Mouse (Mus musculus) left cerebral cortex, postnatal 10 days (tissue): ENCODE data around the gene Ten1. TPM values are rescaled to one million over a fixed set of nuclear protein-coding genes. Genes with fewer than 3 reads are reported as not detected.

ENCODE experiments used
- DNase-seq, 2 experiments: peaks; one replicate each; pipeline ENCODE4 v3.0.0; 2021 to 2022; ENCODE audit warnings: low spot score in 2 of 2, mixed read lengths in 1 of 2; ENCODE audit errors: extremely low spot score in 1 of 2
- intact Hi-C: fragments of 180-260 bp; cut with DNase I; formaldehyde crosslinking; loops from one replicate; pipeline ENCODE4 v1.15.1; 2025
- total RNA-seq, 2 experiments: library from RNA; stranded (reverse); gene quantifications; 2 replicates each; pipeline ENCODE4 v1.2.3; 2021

Ten1 gene
- total RNA-seq, 2 experiments from 2014 or later, result 44.8 to 50.9 TPM

GRCm38 (mm10) chr11:116195252-116195651, 3.4 kb upstream of the Ten1 start:
- no peak for DNase-seq
- intact Hi-C loops, result no loop called here

DNA sequence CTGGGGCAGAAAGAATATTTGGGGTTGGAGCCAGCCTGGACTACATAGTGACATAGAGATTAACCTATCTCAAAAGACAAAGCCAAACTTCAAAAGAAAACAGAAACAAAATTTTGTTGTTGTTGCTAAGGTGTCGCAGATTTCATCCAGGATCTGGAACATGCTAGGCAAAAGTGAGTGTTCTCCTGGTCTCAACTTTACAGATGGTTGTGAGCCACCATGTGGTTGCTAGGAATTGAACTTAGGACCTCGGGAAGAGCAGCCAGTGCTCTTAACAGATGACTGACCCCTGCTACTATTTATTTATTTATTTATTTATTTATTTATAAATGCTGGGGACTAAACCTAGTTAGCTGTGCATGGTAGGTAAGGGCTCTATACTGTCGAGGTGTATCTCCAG, 2.3 kb upstream of the Ten1 start:
- intact Hi-C loops, result no loop called here

GRCm38 (mm10) chr11:116196866-116197583, 1.6 kb upstream of the Ten1 start:
- no peak for DNase-seq
- intact Hi-C loops, result no loop called here

More for the DNA sequence above, 2.3 kb upstream of the Ten1 start:
- no peak for DNase-seq

- no peak for DNase-seq
- intact Hi-C loops, result no loop called here
These were observed 1.1 kb upstream of the Ten1 start for GRCm38 (mm10) chr11:116197584-116197906.

- DNase-seq, result no peak
- intact Hi-C loops, result no loop called here
These were observed 523 bp upstream of the Ten1 start for GRCm38 (mm10) chr11:116198132-116198531.

GRCm38 (mm10) chr11:116201151-116201550, 2.5 kb downstream of the Ten1 start:
- DNase-seq, result no peak
- intact Hi-C loops, result no loop called here

DNA sequence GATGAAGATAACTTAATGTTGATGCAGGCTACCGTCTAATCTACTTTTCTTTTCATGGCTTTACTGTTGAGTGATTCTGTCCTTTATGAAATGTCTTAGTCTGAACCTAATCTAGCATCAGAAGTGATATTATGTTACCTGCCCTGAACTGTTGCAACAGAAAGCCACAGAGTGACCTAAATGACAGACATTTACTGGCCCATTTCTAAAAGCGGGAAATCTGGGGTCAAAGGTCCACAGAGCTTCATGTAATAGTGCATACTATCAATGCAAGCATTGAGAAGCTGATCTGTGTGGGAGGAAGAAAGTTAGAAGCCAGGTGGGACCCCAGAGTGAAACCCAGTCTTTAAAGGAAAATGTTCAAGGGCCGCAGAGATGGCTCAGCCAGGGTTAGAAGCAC, 4.5 kb downstream of the Ten1 start:
- DNase-seq, result no peak
- intact Hi-C loops, result no loop called here

DNA sequence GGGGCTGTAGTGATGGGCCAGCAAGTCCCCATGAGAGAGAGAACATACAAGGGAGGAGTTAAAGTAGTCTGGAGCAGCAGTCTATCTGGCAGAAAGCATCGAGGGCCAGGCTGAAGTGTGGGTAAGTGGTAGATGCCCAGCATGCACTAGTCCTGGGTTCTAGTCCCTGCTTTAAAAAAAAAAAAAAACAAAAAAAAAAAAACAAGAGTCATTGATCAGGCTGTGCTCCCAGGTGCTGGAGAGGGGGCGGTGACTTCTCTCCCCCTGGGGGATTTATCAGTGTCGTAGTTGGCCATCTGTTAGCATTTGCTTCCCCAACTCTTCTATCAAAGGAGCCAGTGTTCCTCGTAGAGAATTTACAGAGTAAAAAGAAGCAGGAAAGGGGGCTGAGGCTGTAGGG, 8.0 kb downstream of the Ten1 start:
- intact Hi-C loops, result no loop called here
- DNase-seq, result no peak

- no peak for DNase-seq
- intact Hi-C loops, result no loop called here
These were observed 10.0 kb downstream of the Ten1 start for GRCm38 (mm10) chr11:116208660-116209059.

- intact Hi-C loops, result no loop called here
- DNase-seq, result no peak
These were observed 10.6 kb downstream of the Ten1 start for GRCm38 (mm10) chr11:116209257-116209656.

GRCm38 (mm10) chr11:116210696-116211095, 12.0 kb downstream of the Ten1 start:
- DNase-seq, result no peak
- intact Hi-C loops, result no loop called here

GRCm38 (mm10) chr11:116212847-116213246, 14.2 kb downstream of the Ten1 start:
- intact Hi-C loops, result no loop called here
- no peak for DNase-seq

DNA sequence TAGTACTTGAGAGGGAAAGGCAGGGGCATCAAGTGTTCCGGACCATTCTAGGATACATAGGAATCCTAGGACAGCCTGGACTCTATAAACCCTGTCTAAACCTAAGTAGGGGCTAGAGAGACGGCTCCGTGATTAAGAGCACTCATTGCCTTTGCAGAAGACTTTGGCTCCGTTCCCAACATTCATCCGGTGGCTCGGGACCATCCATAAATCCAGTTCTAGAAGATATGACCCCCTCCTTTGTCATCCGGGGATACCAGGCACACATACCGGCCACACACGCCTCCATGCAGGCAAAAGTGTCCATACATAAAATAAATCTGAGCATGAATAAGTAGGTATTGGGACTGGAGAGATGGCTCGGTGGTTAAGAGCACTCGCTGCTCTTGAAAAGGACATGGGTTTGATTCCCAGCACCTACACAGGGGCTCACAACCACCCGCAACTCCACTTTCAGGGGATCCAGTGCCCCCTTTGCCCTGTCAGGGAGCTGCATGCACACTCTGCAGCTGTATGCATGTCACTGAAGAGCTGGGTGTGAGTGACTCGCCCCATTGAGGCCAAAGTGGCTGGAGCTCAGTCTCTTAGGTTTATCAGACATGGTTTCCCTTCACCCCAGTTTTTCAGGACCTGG, 15.3 kb downstream of the Ten1 start:
- no peak for DNase-seq
- intact Hi-C loops, result no loop called here

DNA sequence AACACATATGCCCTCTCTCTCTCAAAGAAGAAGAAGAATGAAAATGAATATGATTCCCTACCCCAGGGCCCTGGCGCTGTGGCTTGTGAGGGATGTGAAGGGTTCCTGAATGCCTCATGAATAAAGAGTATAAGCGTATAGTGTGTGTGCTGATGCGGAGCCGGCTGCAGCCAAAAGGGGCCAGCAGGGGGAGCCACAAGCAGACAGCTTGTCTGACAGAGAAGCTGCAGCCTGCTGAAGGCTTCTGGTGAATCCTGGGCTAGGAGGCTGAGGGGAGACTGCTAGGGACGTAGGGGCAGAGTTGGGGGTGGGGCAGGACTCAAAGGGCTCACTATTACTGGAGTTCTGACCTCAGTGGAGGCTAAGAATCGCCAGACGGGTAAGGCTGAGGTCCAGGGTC, 16.5 kb downstream of the Ten1 start:
- intact Hi-C loops, result no loop called here
- no peak for DNase-seq

- intact Hi-C loops, result no loop called here
- no peak for DNase-seq
These were observed 17.3 kb downstream of the Ten1 start for GRCm38 (mm10) chr11:116215991-116216390.

GRCm38 (mm10) chr11:116216549-116216948, 17.9 kb downstream of the Ten1 start:
- intact Hi-C loops, result no loop called here
- no peak for DNase-seq

GRCm38 (mm10) chr11:116218263-116218662, 19.6 kb downstream of the Ten1 start:
- no peak for DNase-seq
- intact Hi-C loops, result no loop called here

DNA sequence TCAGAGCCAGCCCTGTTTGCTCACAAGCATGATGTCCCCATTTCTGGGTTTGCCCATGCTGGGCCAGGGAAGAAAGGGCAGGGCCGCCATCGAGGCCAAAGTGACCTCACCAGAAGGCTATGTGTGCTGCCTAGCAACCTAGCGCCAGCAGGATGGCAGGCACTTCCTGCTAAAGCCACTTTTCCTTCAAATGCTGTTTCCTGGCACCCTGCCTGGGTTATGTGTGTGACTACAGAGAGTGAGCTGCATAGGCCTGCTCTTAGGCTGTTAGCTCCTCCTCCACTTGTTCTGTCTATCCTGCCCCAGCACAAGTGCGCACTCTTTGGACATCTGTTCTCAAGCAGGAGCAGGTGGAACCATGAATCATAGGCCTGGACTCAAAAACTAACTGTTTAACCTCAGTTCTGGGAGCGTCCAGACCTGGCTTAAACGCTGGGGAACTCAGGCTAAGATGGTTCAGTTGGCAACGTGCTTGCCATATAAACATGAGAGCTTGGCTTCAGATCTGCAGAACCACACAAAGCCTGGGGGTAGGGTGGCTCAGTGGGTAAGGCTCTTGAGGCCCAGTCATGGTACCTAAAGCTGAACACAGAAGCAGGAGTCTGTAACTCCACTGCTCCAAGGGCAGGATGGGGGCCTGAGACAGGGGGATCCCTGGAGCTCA, 20.2 kb downstream of the Ten1 start:
- intact Hi-C loops, result no loop called here
- DNase-seq, result peak; percentile 80 to 94

GRCm38 (mm10) chr11:116219885-116220284, 21.2 kb downstream of the Ten1 start:
- DNase-seq, result peak in 1 of 2 experiments; percentile 78

More at GRCm38 (mm10) chr11:116219885-116220284, 21.2 kb downstream of the Ten1 start:
- intact Hi-C loops, result no loop called here
